Mouse (Mus musculus) brain, embryonic 18.5 days (tissue): ENCODE results near the gene Mtss1l.

Experiments used
- DNase-seq: peaks from one replicate; pipeline ENCODE4 v3.0.0-alpha.2; 2012; ENCODE audit warnings: low read depth, low spot score

Mtss1l gene

GRCm38 (mm10) chr8:110720685-110721598 lies at the start of gene Mtss1l:
Gene Mtss1l (plus strand): TSS chr8:110721476.
- no peak for DNase-seq

GRCm38 (mm10) chr8:110672133-110672532 lies 49.1 kb upstream of the Mtss1l start:
- DNase-seq: no peak

GRCm38 (mm10) chr8:110673168-110673567 lies 48.1 kb upstream of the Mtss1l start:
- no peak for DNase-seq

GRCm38 (mm10) chr8:110674589-110674988 lies 46.7 kb upstream of the Mtss1l start:
- DNase-seq: no peak

GRCm38 (mm10) chr8:110676702-110677101 lies 44.6 kb upstream of the Mtss1l start:
- DNase-seq: no peak

- no peak for DNase-seq
These were observed 44.1 kb upstream of the Mtss1l start for GRCm38 (mm10) chr8:110677174-110677660.

- DNase-seq: no peak
These were observed 42.3 kb upstream of the Mtss1l start for GRCm38 (mm10) chr8:110678989-110679388.

- DNase-seq: no peak
These were observed 33.5 kb upstream of the Mtss1l start for GRCm38 (mm10) chr8:110687726-110688125.

- DNase-seq: no peak
These were observed 31.3 kb upstream of the Mtss1l start for GRCm38 (mm10) chr8:110689961-110690360.

GRCm38 (mm10) chr8:110694226-110694625 lies 27.1 kb upstream of the Mtss1l start:
- no peak for DNase-seq

- DNase-seq: no peak
These were observed 26.4 kb upstream of the Mtss1l start for GRCm38 (mm10) chr8:110694826-110695225.

GRCm38 (mm10) chr8:110695431-110695830 lies 25.8 kb upstream of the Mtss1l start:
- DNase-seq: no peak

GRCm38 (mm10) chr8:110696051-110696450 lies 25.2 kb upstream of the Mtss1l start:
- no peak for DNase-seq

- no peak for DNase-seq
These were observed 23.7 kb upstream of the Mtss1l start for GRCm38 (mm10) chr8:110697571-110697970.

- no peak for DNase-seq
These were observed 23.2 kb upstream of the Mtss1l start for GRCm38 (mm10) chr8:110698098-110698497.

- DNase-seq: no peak
These were observed 21.8 kb upstream of the Mtss1l start for GRCm38 (mm10) chr8:110699501-110699900.

GRCm38 (mm10) chr8:110700561-110700960 lies 20.7 kb upstream of the Mtss1l start:
- DNase-seq: no peak

- no peak for DNase-seq
These were observed 18.4 kb upstream of the Mtss1l start for GRCm38 (mm10) chr8:110702636-110703459.

- no peak for DNase-seq
These were observed 17.7 kb upstream of the Mtss1l start for GRCm38 (mm10) chr8:110703460-110704061.

- no peak for DNase-seq
These were observed 17.2 kb upstream of the Mtss1l start for GRCm38 (mm10) chr8:110704103-110704502.

GRCm38 (mm10) chr8:110705391-110706287 lies 15.6 kb upstream of the Mtss1l start:
- DNase-seq: no peak
